Mouse (Mus musculus) liver, embryonic 12.5 days (tissue): ENCODE measurements around the gene Pcx. TPM values are rescaled to one million over a fixed set of nuclear protein-coding genes. Genes with fewer than 3 reads are reported as not detected.

ENCODE experiments used
- ATAC-seq: fragments of 200-750 bp; cut with Nextera tagmentation; 2 replicates; pipeline ENCODE4 v1.8.0; 2017; ENCODE audit warnings: moderate number of reproducible peaks, mild to moderate bottlenecking, moderate library complexity
- H3K27ac ChIP-seq: fragments of 300-500 bp; sonication (generic); 2 replicates; pipeline ENCODE4 v1.5.1; 2016; ENCODE audit warnings: mild to moderate bottlenecking
- H3K27me3 ChIP-seq: fragments of 300-500 bp; sonication (generic); replicated peaks from 2 replicates; pipeline ENCODE4 v1.6.1; 2016; ENCODE audit warnings: mild to moderate bottlenecking, moderate library complexity
- H3K36me3 ChIP-seq: fragments of 300-500 bp; sonication (generic); 2 replicates; pipeline ENCODE4 v1.6.1; 2016; ENCODE audit warnings: mild to moderate bottlenecking, moderate library complexity
- H3K4me1 ChIP-seq: fragments of 300-500 bp; sonication (generic); 2 replicates; pipeline ENCODE4 v1.6.1; 2016
- H3K4me2 ChIP-seq: fragments of 300-500 bp; sonication (generic); 2 replicates; pipeline ENCODE4 v1.6.1; 2016; ENCODE audit warnings: mild to moderate bottlenecking, moderate library complexity
- H3K4me3 ChIP-seq: fragments of 300-500 bp; sonication (generic); 2 replicates; pipeline ENCODE4 v1.5.1; 2016; ENCODE audit warnings: mild to moderate bottlenecking, moderate library complexity
- H3K9ac ChIP-seq: fragments of 300-500 bp; sonication (generic); 2 replicates; pipeline ENCODE4 v1.6.1; 2016; ENCODE audit warnings: mild to moderate bottlenecking, moderate library complexity
- H3K9me3 ChIP-seq: fragments of 300-500 bp; sonication (generic); replicated peaks from 2 replicates; pipeline ENCODE4 v1.6.1; 2016; ENCODE audit warnings: mild to moderate bottlenecking, moderate library complexity
- WGBS: fragments of 180-500 bp; shearing (Covaris S2); methylation state at CpG from one replicate; pipeline ENCODE4 v1.1.7; 2016; ENCODE audit not compliant: insufficient replicate concordance; 5-methylcytosine and 5-hydroxymethylcytosine counted together
- polyA plus RNA-seq: library from polyadenylated mRNA; unstranded; fragments of >200 nt; fragmentation: Nextera tagmentation; extraction: Ambion mirVana; gene quantifications from 2 replicates; pipeline ENCODE4 v1.2.1, GENCODE M21; 2016

The Pcx gene
- polyA plus RNA-seq, 1 experiment from 2014 or later: 34.3 TPM

GRCm38 (mm10) chr19:4481326-4481725, 28.9 kb upstream of the Pcx start:
- H3K9me3 ChIP-seq: no peaks in the 10 kb centered on the region
- H3K36me3 ChIP-seq: no peaks in the 10 kb centered on the region
- no peak overlapping the region for H3K9ac ChIP-seq
- no peak overlapping the region for H3K4me3 ChIP-seq
- 18% methylated on average over 4 of the region's 4 CpGs for WGBS
- H3K27ac ChIP-seq: no peak overlapping the region
- ATAC-seq: no peak
- H3K4me1 ChIP-seq: peaks cover 15% of the 10 kb centered on the region
- H3K4me2 ChIP-seq: no peak overlapping the region
- H3K27me3 ChIP-seq: peaks cover 48% of the 10 kb centered on the region

GRCm38 (mm10) chr19:4482111-4482859, 28.0 kb upstream of the Pcx start:
- 71% methylated on average over 3 of the region's 3 CpGs for WGBS
- Histone ChIP-seq H3K27ac (no peak overlapping the region), H3K27me3 (peaks cover 39% of the 10 kb centered on the region), H3K4me2 (no peak overlapping the region), H3K36me3 (no peaks in the 10 kb centered on the region), H3K9me3 (no peaks in the 10 kb centered on the region), H3K9ac (no peak overlapping the region), H3K4me3 (no peak overlapping the region), H3K4me1 (peaks cover 6% of the 10 kb centered on the region)
- ATAC-seq: no peak

GRCm38 (mm10) chr19:4485006-4485405, 25.3 kb upstream of the Pcx start:
- Histone ChIP-seq H3K27me3 (peaks cover 17% of the 10 kb centered on the region), H3K4me1 (no peaks in the 10 kb centered on the region), H3K36me3 (no peaks in the 10 kb centered on the region), H3K9ac (no peak overlapping the region), H3K9me3 (no peaks in the 10 kb centered on the region), H3K4me2 (no peak overlapping the region), H3K4me3 (no peak overlapping the region), H3K27ac (no peak overlapping the region)
- 53% methylated on average over 5 of the region's 5 CpGs for WGBS
- ATAC-seq: no peak

GRCm38 (mm10) chr19:4487877-4488276, 22.4 kb upstream of the Pcx start:
- H3K4me3 ChIP-seq: no peak overlapping the region
- H3K4me1 ChIP-seq: no peaks in the 10 kb centered on the region
- no peak overlapping the region for H3K9ac ChIP-seq
- no peaks in the 10 kb centered on the region for H3K9me3 ChIP-seq
- H3K27me3 ChIP-seq: peaks cover 8% of the 10 kb centered on the region; the same call in 1 of the 2 replicates
- no peak for ATAC-seq
- no peak overlapping the region for H3K4me2 ChIP-seq
- no peaks in the 10 kb centered on the region for H3K36me3 ChIP-seq
- no peak overlapping the region for H3K27ac ChIP-seq
- 57% methylated on average over 2 of the region's 2 CpGs for WGBS

- no peak overlapping the region for H3K4me2 ChIP-seq
- no peak for ATAC-seq
- 59% methylated on average over 10 of the region's 10 CpGs for WGBS
- no peak overlapping the region for H3K27ac ChIP-seq
- no peak overlapping the region for H3K4me3 ChIP-seq
- H3K4me1 ChIP-seq: no peaks in the 10 kb centered on the region
- H3K9ac ChIP-seq: no peak overlapping the region
- peaks cover 8% of the 10 kb centered on the region; the same call in 1 of the 2 replicates for H3K27me3 ChIP-seq
- H3K36me3 ChIP-seq: no peaks in the 10 kb centered on the region
- H3K9me3 ChIP-seq: no peaks in the 10 kb centered on the region
These were observed 19.1 kb upstream of the Pcx start for GRCm38 (mm10) chr19:4491080-4491695.

GRCm38 (mm10) chr19:4492526-4493296, 17.6 kb upstream of the Pcx start:
- no peaks in the 10 kb centered on the region for H3K36me3 ChIP-seq
- WGBS: 47% methylated on average over 9 of the region's 9 CpGs
- peaks cover 11% of the 10 kb centered on the region for H3K4me1 ChIP-seq
- peaks cover 5% of the 10 kb centered on the region; the same call in 1 of the 2 replicates for H3K27me3 ChIP-seq
- no peak overlapping the region for H3K27ac ChIP-seq
- H3K4me3 ChIP-seq: no peak overlapping the region
- no peak overlapping the region for H3K4me2 ChIP-seq
- no peak for ATAC-seq
- no peaks in the 10 kb centered on the region for H3K9me3 ChIP-seq
- no peak overlapping the region for H3K9ac ChIP-seq

GRCm38 (mm10) chr19:4494707-4495106, 15.6 kb upstream of the Pcx start:
- H3K4me1 ChIP-seq: peaks cover 19% of the 10 kb centered on the region
- no peak overlapping the region for H3K4me3 ChIP-seq
- peaks cover 5% of the 10 kb centered on the region; the same call in 1 of the 2 replicates for H3K27me3 ChIP-seq
- H3K27ac ChIP-seq: no peak overlapping the region
- no peak for ATAC-seq
- WGBS: 59% methylated on average over 7 of the region's 7 CpGs
- H3K36me3 ChIP-seq: no peaks in the 10 kb centered on the region
- no peaks in the 10 kb centered on the region for H3K9me3 ChIP-seq
- no peak overlapping the region for H3K4me2 ChIP-seq
- H3K9ac ChIP-seq: no peak overlapping the region

- peaks cover 5% of the 10 kb centered on the region; the same call in 1 of the 2 replicates for H3K27me3 ChIP-seq
- H3K4me1 ChIP-seq: peaks cover 19% of the 10 kb centered on the region
- WGBS: 79% methylated on average over 5 of the region's 5 CpGs
- H3K4me2 ChIP-seq: no peak overlapping the region
- H3K27ac ChIP-seq: no peak overlapping the region
- H3K9me3 ChIP-seq: no peaks in the 10 kb centered on the region
- H3K4me3 ChIP-seq: no peak overlapping the region
- no peak overlapping the region for H3K9ac ChIP-seq
- ATAC-seq: no peak
- no peaks in the 10 kb centered on the region for H3K36me3 ChIP-seq
These were observed 14.5 kb upstream of the Pcx start for GRCm38 (mm10) chr19:4495814-4496213.

- ATAC-seq: no peak
- H3K4me1 ChIP-seq: peaks cover 19% of the 10 kb centered on the region
- H3K4me3 ChIP-seq: no peak overlapping the region
- no peaks in the 10 kb centered on the region for H3K36me3 ChIP-seq
- WGBS: 68% methylated on average over 3 of the region's 3 CpGs
- no peak overlapping the region for H3K27ac ChIP-seq
- no peaks in the 10 kb centered on the region for H3K9me3 ChIP-seq
- H3K27me3 ChIP-seq: peaks cover 5% of the 10 kb centered on the region; the same call in 1 of the 2 replicates
- H3K4me2 ChIP-seq: no peak overlapping the region
- no peak overlapping the region for H3K9ac ChIP-seq
These were observed 13.6 kb upstream of the Pcx start for GRCm38 (mm10) chr19:4496535-4497262.

GRCm38 (mm10) chr19:4497263-4497973, 12.9 kb upstream of the Pcx start:
- Histone ChIP-seq H3K9me3 (no peaks in the 10 kb centered on the region), H3K27me3 (peaks cover 5% of the 10 kb centered on the region; the same call in 1 of the 2 replicates), H3K27ac (no peak overlapping the region), H3K9ac (no peak overlapping the region), H3K4me3 (no peak overlapping the region), H3K4me2 (0 out of 2 replicates have a peak overlapping the region, but pooled peaks have one; percentile 1), H3K36me3 (no peaks in the 10 kb centered on the region), H3K4me1 (peaks cover 19% of the 10 kb centered on the region)
- peak; percentile 50 for ATAC-seq
- 4% methylated on average over 4 of the region's 4 CpGs for WGBS
